Mouse (Mus musculus) lung, postnatal 36 days (tissue): Measurements from ENCODE around the gene Frmpd2.
A peak's percentile ranks its signal among the peaks of the same experiment; 100 is the strongest.
"Not testable (repeated sequence)": the region's sequence is repeated elsewhere in the genome, so short reads cannot be mapped to it uniquely, and the experiment has no call there.

Experiments used
- DNase-seq: peaks from one replicate; pipeline ENCODE4 v3.0.0; 2022; ENCODE audit warnings: mixed read lengths

Frmpd2 gene

DNA sequence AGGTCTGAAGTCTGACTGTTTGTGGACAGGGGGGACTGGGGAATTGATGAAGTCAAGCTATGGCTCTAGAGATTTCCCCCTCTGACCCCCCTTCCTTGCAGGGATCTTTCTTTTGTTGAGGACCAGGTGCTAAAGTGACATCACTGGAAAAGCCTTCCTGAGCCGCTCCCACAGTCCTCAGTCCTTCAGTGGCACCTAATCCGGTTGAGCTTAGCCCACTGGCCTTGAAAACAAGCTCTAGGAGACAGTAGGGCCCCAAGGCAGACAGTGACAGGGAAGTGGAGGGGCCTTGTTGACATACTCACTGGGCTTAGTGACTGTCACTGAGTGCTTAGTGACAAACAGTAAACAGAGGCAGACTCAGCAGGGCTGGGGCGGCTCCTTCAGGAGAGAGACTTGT, at the start of gene Frmpd2:
Gene Frmpd2, plus strand, starts transcription at position 366 of the 400 bp plus-strand sequence.
- no peak for DNase-seq

DNA sequence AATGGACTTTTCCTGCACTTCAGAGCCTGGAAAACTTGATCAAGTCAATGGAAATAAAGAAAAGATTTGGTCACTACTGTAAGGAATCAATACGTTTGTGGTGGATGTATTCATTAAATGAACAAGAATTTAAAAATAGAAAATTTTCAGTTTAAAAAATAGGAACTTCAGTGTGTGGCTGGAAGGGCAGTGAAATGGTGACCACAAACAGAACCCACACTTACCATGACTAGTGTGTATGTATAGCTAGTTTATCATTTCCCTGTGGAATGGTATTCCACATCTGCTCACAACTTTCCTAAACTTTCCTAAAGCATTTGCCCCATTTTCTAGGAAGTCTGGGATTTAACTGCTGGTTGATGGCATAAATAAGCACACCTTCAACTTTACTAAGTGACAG, 48.5 kb upstream of the Frmpd2 start:
- no peak for DNase-seq

DNA sequence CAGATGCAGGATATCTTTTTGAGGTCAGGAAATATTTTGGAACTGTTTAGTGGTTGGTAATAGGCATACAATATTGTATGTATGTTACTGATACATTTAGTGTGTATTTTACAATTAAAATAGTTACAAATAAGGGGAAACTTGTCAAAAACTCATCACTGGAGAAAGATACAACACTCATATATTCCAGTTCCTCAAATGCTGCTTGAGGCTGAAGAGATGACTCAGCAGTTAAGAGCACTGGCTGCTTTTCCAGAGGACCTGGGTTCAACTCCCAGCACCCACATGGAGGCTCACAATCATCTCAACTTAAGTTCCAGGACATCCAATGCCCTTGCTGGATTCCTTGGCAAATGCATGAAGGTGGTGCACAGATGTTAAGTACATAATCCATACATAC, 47.4 kb upstream of the Frmpd2 start:
- DNase-seq: no peak

DNA sequence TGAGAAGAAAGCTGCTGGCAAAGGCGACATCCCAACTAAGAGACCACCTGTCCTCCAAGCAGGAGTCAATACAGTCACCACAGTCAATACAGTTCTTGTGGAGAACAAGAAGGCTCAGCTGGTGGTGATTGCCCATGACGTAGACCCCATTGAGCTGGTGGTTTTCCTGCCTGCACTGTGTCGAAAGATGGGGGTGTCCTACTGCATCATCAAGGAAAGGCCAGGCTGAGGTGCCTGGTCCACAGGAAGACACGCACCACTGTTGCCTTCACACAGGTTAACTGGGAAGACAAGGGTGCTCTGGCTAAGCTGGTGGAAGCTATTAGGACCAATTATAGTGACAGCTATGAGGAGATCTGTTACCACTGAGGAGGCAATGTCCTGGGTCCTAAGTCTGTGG, 39.0 kb upstream of the Frmpd2 start:
- not testable (repeated sequence) for DNase-seq

DNA sequence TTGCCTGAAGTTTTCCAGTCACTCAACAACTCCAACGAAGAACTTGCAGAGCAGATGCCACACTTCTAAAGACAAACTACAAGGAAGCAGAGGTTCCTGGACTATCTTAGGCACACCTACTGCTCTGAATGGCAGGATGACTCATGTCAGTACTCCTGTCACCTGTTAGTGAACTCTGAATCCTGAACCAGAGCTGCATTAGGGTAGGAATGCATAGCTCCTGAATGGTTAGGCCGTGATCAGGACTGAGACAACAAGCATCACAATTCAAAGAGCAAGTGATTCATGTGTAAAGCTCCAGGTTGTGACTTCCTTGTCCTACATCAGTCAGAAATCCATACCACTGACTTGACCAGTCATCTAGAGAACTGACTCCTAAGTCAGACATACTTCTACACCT, 27.7 kb upstream of the Frmpd2 start:
- DNase-seq: no peak

DNA sequence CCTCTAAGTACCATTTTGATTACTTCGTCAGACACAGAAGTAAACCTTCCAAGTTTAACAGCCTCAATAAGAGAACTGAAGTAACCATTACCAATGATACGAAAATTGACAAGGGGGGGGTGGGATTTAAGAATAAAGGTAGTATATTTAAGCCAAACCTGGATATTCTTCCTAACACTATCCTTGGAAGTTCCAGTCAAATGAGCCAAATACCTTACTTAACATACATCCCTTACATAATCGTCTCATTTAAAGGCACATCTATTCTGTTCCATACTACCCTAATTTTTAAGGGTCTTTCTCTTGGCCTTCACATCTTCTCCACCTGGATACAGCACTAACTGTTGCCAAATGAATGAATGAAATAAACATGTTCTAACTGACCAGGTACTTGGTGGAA, 25.5 kb upstream of the Frmpd2 start:
- DNase-seq: no peak

DNA sequence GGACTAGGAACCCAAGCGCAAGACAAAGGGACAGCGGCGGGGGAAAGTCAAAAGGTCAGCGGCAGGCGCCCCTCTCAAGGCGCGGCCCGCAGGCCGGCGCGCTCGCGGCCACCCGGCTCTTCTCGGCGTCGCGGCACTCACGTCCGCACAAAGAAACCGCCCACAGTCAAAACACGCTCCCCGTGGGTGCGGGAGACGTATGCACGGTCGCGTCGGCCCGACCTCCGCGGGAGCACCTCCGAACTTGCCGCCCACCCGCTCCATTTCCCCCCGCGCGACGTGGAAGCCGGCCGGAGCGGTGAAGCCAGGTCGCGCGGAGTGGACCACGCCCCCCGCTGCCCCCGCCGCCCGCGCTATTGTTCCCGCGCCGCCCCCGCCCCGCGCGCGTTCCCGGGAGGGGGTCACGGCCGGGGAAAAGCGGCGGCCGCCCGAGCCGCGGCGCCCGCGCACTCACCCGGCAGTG, 24.9 kb upstream of the Frmpd2 start:
- DNase-seq: no peak

DNA sequence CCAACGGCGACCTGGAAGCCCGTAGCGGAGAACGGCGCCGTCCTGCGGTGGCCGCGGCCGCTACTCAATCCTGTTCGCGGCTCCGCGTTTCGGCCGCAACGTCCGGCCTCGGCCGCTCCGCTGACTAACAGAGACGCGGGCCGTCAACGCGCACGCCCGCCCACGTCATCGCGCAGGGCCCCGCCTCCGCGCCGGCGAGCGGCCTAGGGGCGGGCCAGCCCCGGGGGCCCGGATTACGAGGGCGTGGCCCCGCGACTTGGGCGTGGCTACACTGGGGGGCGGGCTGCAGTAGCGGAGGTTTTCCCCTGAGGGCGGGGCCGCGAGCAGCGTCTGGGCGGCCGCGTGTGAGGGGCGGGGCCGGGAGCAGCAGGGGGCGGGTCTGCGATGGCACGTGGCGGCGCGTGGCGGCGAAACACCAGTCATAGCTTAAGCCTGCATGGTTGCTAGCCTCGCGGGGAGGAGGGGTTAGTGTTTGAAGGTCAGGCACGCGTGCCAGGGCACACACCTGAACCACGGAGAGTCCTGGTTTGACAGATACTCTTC, 24.4 kb upstream of the Frmpd2 start, which contains the start of gene Mapk8:
Gene Mapk8, minus strand, starts transcription at position 132 of the 543 bp plus-strand sequence.
- peak; percentile 98 for DNase-seq

DNA sequence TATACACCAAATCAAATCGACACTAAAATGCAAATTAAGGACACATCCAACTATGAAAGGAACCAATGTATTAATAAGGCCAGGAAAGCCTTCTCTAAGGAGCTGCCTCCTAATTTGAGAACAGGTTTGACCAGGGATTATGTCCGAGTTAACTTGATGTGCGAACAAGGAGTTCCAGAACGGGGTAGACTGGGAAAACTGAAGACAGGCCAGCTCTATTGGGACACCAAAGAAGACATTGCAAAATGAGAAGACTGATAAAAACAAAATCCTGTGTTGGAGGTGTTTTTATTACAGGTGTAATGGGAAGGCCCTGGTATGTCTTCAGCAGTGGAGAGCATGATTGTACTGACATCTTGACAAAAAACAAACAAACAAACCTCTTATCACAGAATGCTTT, 23.2 kb upstream of the Frmpd2 start:
- DNase-seq: no peak

DNA sequence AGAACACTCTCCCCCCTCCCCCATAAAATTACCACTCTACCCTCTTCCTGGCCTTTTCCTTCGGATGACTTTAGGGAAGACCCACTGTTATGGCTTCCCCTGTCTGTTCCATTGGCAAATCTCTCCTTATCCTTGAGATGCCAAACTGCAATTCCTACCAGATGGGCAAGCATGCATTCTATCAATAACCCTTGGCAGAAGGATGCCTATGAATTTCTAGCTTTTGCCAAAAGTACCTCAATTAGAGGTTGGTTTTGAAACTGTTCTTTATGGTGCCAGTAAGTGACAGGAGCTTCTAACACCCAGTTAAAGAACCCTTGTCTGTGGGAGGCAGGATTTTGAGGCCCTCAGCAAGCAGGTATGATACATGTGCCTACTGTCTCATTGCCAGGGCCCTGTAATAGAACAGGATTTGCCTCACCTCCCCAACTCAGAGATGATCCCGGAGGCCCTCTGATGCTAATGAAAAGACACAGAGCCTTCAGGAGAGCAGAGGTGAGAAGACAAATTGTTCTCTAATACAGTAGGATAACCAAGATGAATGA, 22.1 kb upstream of the Frmpd2 start:
- DNase-seq: no peak

DNA sequence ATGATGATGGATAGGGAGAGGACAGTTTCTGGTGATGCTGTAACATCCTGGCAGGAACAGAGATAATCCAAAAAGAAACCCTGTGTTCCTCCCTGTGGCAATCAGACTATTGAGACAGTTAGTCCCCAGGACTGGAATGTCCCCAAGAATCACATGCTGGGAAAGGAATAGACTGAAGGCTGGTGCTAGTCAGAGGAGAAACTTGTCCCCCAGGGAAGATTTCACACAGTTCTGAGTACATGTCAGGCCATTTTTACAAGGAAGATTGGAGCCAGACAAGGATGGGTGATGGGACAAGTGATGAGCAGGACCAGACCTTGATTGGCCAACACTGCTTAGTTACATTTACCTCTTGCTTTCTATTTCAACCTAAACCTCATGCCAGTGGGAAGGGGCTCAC, 21.2 kb upstream of the Frmpd2 start:
- no peak for DNase-seq

DNA sequence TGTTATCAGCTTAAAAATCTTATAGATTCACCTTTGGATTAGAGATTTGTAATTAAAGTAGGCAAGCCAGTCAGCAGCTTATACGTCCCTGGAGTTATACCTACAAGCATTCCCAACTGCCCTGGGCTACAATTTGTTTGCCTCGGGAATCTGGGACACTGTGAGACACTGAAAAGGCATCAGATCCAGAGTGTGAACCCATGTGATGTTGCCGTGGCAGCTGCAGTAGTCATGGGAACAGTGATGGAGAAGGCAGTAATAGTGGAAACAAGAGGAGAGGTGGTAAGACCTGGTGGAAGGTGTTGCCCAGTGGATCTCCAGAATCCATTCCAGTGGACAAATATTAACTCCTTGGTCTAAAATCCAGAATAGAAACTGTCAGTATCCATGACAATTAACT, 7.8 kb upstream of the Frmpd2 start:
- no peak for DNase-seq

DNA sequence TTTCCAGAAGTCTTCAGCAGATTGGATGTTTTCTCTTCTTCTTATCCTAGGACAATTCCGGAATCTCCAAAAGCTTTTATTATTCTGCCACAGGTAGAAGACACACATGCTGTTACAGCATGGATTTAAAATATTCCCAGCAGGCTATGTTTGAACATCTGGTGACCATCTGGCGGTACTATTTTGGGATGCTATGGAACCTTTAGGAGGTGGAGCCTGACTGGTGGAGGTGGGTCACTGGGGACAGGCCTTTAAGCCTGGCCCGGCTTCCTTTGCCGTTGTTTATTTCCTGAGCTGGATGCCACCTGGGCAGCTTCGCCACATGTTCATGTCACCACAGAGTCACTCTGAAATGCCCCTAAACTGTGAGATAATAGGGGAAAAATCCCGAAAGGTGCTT, 3.7 kb upstream of the Frmpd2 start:
- DNase-seq: no peak

DNA sequence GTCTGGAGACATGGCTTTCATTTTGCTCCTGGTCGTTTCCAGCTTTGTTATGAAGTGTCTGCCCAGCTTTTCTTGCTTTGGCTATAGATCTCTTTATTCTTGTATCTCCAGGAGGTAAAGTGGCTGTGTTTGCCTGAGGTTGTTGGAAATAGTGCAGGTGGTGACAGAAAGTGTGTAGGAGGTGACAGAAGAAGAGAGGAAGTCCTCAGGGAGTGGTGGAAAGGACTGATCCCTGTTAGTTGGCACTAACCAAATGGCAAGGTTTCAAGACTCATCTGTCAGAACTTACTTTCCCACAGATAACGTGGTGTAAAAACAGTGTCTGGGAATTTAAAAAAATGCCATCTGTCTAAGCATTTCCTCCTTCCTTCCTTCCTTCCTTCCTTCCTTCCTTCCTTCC, 3.0 kb downstream of the Frmpd2 start:
- DNase-seq: no peak

DNA sequence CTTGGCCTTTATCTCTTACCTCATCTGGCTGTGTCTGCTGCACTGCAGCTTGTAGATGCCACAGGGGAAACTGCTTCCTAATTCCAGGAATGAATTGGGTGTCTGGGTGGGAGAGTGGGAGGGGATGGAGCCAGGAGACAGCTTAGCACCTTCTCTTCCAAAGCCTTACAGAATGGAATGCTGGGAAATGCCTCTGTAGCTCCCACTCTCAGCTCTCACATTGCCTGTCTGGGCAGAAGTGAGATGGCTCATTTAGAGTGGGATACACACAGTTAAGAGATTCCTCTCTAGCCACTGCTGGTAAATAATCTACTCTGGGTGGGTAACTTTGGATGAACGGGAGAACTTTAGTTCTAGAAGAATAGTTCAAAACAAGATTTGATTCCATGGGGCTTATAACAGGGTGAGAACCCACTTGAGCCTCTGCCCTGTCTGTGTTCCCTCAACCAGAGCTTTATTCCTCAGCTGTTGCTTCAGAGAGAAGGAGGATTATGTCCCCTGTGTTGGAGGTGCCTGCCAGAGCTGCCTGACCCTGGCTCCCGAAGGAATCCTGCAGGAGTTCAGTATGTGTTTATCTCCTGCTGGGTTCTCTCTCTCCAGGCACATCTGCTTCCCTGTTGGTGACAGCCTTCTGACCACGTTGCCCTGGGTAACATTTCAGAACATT, 4.7 kb downstream of the Frmpd2 start:
- no peak for DNase-seq

DNA sequence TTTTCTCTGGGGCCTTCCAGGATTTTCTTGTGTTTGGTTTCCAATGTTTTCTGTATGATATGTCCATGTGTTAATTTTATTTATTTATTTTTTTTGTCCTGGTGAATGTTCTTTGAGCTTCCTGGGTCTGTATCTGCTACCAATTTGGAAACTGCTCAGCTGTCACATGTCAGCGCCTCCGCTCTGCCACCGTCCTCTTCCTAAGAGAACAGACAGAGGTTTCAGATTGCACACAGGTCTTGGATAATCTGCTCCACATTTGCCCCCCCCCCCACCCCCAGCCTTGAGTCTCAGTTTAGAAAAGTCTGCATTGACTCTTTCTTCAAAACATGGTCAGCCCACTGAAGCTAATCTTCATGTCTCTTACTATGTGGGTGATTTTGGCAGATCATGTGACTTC, 10.5 kb downstream of the Frmpd2 start:
- DNase-seq: no peak

DNA sequence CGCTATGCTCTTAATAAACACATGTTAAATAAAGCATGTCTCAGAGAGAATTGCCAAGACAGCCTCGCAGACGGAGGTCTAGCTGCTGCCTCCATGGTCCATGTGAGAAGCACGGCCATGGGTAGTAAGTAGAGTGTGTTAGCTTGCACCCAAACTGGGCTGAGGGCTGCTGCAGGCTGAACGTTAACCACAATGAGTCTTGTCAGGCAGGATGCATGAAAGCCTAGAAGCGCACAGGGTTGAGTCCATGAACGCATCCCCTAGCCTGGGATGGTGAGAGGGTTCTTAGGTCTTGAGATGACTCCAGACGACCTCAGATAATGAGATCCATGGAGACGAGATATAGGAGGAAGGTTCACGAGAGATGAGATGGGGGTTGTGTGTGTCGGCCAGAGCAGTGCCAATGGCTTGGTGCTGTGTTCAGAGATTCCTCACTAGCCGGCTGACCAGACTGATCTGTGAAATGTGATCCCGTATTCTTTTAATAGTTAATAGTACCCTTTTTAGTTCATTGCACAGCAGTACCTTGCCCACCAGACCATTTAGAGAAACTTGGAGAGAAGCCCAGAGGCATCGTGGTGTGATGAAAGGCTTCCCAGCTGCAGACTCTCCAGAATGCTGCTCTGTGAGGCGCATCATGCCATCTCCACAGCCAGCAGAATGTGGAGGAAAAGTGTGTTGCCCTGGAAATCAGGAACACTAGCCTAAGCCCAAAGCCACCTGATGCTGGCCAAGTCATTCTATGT, 16.5 kb downstream of the Frmpd2 start:
- DNase-seq: peak; percentile 44

DNA sequence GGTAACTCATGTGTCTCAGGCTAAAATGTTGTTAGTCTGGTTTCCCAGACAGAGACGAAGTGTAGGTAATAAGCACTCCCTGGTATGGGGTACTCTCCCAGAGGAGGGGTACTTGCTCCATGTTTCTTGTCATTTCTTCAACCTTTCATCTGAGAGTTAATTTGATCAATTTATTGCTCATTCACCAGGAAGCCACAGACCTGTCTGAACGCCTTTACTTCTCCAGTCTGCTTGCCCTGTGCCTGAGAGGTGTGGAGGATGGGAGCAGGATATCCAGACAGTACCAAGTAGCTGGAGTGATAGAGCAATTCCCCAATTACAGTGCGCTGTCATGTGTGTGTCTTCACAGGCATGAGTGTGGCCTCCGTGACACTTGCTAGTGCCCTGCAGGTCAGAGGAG, 23.7 kb downstream of the Frmpd2 start:
- no peak for DNase-seq

DNA sequence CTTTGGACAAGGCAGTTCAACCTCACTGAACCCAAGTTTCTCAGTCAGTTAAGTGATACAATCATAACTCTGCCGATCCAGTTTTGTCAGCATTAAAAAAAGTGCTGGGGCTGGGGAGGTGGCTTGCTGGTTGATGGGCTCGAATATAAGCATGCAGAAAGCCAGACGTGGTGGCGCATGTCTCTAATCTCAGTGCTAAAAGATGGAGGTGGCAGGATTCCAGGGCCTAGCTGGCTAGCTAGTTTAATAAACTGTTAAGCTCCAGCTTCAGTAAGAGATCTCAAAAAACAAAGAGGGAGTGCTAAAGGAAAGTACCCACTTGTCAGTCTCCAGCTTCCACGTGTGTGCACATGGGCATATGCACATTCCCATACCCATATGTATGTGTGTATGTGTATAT, 25.9 kb downstream of the Frmpd2 start:
- peak; percentile 10 for DNase-seq

DNA sequence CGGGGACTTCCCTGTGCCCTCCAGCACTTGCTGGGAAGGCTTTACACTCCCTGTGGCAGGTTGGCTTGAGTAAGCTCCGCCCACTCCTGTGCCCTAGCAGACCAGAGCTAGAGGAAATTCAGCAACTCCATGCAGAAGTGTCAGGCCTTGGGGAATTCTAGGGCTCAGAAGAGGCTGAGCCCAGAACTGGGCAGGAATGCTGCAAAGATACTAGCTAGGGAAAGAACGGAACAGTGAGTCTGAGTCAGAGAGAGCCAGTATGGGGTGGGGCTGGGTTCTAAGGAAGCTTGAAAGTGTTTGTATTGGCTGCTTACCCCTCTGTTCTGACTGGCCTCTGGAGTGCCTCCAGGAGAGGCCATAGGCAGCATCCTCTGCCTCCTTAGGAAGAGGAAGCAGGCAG, 27.4 kb downstream of the Frmpd2 start:
- peak; percentile 37 for DNase-seq

DNA sequence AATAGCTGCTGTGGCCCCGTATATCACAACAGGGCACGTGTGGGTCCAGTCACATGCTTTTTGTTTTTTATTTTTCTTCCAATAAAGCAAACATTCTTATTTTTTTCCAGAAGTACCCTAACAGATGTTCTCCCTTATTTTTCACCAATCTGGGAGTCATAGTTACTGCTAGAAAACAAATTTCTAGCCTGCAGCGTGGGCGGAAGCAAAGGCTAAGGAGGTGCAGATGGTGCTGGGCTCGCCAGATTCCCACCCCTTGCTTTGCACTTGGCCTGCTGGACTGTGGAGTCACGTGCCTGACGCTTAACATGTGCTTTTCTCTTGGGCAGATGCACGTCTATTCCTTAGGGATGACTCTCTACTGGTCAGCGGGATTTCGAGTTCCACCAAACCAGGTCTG, 29.1 kb downstream of the Frmpd2 start:
- DNase-seq: peak; percentile 58

DNA sequence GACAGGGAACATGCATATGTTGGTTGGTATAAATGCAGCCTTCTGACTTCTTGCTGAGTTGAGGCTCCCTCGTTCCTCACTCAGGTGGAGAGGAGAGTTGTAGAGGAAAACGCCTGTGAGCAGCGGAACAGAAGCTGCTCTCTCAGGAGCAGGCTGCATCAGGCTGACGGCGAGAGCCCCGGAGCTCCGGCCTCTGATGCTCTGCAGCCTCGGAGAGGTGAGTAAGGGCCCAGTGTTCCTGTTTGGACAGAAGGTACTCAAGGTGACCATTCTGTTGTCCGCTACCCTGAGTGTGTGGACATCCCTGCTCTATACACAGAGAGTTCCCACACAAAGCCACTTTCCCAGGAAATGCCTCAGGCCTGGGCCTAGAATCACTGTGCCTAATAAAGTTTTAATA, 31.8 kb downstream of the Frmpd2 start:
- DNase-seq: no peak

DNA sequence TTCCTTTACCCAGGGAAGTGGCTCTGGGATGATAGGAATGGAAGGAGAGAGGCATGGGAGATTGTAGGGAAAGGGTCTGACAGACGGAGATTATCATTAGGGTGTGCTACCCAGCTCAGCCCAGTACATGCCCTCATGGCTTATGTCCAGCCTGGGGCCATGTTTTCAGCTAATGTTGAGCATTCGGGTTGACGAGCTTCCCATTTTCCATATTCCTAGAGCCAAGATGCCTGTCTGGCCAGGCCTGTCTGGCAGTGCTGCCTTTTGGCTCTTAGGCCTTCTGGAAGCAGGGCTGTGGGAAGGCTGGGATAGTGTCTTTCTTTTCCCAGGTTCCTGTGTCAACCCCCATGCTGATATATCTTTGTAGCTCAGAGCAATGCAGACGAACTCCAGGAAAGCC, 35.2 kb downstream of the Frmpd2 start:
- no peak for DNase-seq

DNA sequence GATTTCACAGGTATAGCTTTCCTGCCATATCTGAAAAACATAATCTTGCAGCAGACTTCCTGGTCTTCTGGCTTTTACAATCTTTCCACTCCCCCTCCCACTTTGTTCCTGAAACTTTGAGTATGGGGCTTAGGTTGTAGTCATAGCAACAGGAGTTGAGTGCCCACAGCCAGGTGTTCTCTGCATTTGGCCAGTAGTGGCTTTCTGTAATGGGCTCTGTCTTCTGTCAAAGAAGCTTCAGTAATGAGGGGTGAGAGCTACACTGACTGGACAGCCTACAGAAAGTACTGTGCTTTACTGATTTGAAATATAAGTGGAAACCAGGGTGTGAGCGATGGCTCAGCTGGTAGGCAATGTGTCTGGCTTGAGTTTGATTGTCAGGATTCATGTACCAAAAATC, 37.2 kb downstream of the Frmpd2 start:
- DNase-seq: no peak
